Mouse (Mus musculus): ENCODE data around the gene Txndc16.

DNA sequence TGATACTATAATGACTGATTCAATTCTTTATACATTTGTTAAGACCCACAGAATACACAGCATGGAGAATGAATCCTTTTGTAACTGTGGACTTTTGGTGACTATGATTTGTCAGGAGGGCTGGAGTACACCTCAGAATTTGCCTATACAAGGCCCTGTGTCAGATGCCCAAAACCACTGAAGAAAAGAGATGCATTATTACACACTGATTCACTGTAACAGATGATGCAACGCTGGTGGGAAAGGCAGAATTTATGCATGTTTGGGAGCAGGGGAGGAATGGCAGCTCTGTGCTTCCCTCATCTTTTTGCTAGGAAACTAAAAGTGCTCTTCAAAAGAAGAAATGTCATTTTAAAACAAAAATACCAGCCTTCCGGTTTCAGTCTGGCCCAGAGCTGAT is 29.1 kb downstream of the Txndc16 start:
- TF ChIP-seq POLR2A (IDR thresholded peaks at IDR 0.05; ENCODE audit: borderline replicate concordance, low read depth, low read length) (no peak), CTCF (IDR thresholded peaks at IDR 0.05; ENCODE audit: low read depth, low read length) (no peak)
